Mouse (Mus musculus) ES-E14 (cell line): ENCODE data around the gene Syngr4.

Experiments used
- HCFC1 ChIP-seq: IDR thresholded peaks from 2 replicates; pipeline ENCODE4 v1.6.1; 2012; ENCODE audit warnings: low read length, inconsistent platforms, borderline replicate concordance; ENCODE audit not compliant: insufficient read depth
- ZC3H11A ChIP-seq: IDR thresholded peaks from 2 replicates; pipeline ENCODE4 v1.6.1; 2012; ENCODE audit warnings: low read depth, mild to moderate bottlenecking, inconsistent platforms, low read length, borderline replicate concordance

- TF ChIP-seq ZC3H11A = no peak
- no peak for TF ChIP-seq HCFC1
Measured at GRCm38 (mm10) chr7:45848447-45849027, 48.0 kb downstream of the Syngr4 start.
